Mouse (Mus musculus): Measurements from ENCODE around the gene Ipo13.

Gene Ipo13

DNA sequence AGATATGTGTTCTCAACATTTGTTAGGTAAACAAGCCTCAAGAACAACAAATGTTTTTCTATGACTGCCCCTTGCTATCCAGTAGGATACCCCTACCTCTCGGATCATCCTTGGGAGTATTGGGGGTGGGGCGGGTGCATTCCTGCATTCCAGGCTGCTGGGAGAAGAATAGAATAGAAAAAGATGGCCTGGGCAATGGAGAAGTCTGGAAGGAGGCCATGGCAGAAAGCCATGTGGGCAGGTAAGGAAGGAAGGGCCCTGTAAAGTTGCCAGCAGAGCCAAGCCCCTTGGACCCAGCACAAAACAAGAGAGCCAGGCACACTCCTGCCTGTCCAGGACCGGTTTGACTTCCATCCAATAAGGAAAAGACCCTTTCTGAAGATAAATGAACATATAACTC, 1.4 kb downstream of the Ipo13 start:
- peak; percentile 70 to 77 for DNase-seq

DNA sequence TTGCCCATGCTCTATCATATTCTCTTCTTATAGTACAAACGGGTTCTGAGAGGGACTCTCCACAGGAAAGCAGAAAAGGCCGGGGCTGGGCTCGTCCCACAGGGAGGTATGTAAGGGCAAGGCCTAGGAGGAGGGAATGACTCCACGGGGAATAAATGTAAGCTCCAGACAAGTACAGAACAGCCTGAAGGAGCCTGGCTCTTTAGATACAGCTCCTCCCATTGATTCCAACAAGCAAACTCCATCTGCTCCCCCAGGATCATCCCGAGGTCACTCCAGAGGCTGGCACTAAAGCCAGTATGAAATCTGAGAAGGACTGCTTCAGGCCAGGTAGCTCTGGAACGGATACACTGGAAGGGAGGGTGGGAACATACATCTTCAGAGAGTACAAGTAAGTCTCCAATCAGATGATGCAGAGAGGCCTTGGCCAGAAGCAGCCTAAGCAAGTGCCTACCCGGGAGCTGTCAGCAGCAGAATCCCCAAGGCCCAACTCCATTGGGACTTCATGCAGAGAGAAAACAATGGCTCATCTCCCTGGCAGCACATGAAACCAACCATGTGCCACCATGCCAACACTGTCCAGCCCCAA, 2.0 kb downstream of the Ipo13 start:
- no peak for DNase-seq

DNA sequence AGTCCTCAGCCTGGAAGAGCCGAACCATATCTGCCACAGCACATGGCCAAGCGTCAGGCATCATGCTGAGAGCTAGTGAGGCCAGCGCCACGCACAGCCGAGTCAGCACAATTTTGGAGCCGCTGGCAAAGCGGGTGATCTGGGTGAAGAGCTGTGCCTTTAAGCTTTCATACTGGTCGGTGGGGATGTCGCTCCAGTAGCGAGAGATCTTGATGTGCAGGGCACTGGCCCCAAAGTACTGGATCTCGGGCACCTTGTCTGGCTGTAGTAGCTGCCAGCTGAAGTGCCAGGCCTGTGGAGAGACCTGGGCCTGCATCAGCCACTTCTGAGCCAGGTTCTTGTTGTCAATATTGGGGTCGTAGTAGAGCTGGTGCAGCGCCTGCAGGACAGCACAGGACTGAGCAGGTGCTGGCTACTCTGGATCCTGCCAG, 2.7 kb downstream of the Ipo13 start:
- DNase-seq: no peak

DNA sequence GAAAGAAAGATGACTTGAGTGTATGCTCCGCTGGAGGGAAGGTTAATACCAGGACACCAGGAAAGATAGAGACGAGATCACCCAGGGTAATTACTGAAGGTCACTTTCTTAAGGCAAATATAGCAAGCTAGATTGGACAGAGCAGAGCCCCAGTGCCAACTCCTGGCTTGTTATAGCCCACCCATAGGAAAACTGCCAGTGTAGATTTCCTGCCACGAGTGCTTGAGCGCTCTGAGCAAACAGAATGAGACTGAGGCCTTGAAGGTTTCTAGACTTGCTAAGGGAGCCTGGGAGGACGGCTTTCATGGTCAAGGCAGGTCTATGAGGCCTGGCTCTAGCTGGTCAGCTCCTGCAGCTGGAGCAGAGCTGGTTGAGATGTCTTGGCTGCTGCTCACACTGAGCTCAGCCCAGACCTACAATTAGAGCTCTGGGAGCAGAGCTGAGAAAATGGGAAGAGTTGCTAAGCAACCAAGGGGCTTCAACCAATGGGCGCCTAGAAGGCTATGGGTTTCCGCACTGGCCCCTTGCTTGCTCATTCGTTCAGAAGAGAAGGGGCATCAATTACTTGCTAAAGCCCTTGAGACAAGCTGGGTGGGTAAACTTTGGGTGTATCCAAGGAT, 5.9 kb downstream of the Ipo13 start:
- no peak for DNase-seq

DNA sequence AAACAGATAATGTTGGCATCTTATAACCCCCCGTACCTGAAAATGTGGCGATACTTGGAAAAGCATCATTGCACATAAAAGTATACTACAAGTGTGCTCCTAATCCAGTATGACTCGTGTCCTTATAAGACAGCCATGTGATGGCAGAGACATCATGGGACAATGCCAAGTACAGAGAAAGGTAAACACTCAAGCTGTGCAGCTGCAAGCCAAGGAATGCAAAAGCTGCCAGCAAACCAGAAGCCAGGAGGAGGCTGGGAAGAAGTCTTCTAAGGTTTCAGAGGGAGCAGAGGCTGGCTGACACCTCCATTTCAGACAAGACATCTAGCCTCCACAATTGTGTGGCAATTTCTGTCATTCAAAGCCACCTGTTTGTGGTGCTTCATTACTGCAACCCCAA, 8.6 kb downstream of the Ipo13 start:
- no peak for DNase-seq

DNA sequence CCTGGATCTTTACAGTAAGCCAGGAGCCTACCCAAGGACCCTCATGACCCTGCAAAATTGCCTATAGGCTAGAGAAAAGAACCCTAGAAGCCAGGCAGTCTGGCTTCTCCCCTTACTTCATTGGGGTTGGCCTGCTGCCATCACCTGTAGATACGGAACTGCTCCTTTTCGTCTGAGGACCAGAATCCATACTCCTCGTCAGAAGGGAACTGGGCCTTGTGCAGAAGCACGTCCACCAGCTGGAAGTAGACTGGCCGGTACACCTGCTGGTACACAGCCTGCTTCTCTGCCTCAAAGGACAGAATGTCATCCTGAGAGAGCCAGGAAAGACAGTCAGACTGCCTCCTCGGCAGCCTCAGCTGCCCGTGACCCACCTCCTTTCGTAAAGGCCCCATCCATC, 10.0 kb downstream of the Ipo13 start:
- no peak for DNase-seq

DNA sequence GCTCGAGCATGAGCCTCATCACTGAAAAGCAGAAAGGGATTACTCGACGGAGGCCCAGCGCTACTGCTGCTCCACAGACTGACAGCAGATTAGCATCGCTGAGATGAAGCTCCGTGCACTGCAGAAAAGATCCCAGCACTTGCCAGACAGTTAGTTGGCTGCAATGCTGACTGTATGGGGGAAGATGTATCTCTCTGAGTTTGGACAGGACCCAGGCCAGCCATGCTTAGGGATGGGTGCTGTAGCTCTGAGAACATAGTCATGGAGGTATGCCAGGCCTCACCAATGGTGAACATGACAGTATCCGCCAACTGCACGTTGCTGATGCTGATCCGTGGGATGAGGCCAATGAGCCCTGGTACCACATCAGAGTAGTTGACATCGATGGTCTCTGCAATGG, 10.7 kb downstream of the Ipo13 start:
- no peak for DNase-seq

DNA sequence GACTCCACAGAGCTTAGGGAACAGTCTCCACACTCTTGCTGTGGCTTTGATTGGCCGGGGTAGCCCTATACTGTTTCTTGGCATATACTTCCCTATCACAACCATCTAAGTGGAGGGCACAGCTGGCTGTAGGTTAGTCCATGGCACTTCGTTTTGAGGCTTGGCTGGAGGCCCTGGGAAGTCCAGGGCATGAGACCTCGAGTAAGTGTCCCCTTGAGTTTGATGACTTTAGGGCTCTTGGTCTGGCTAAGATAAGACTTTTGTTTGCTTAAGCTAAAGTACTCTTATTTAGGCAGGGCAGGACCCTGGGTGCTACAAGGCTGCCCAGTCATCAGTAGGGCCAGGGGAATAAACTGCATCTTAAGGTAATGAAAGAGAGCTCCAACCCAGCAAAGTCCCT, 16.7 kb downstream of the Ipo13 start:
- DNase-seq: no peak

DNA sequence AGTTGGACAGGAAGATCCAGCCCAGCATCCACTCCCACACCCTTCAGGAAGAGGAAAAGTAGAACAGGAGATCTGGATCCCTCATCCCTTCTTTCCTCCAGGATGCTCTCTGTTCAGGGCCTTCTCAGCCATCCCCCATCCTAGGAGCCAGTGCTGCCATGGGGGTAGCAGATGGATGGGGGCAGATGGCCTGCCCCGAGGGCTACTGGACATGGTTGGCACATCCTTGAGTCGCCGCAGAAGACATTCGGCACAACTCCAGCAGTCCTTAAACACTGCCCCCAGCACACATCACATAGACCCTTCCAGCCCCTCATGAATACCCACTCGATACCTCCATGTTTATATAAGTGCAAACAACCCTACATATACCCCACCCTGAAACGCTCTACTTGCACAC, 18.8 kb downstream of the Ipo13 start:
- DNase-seq: no peak

DNA sequence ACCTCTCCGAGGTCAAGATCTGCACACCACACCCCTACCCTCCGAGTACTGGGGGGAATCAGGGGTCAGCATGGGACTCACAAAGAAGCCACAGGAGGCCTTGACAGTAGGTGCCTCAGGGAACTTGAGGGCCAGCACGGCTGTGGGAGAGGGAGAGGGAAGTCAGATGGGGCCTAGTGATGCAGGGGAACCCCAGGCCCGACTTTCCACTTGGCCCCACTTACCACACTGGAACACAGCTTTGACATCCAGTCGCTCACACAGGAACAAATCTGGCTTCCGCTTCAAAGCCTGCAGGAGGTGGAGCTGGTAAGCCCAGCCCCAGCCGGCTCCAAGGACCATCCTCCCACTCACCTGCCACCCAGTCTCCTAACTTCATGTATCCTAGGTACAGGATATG, 19.5 kb downstream of the Ipo13 start:
- DNase-seq: no peak

DNA sequence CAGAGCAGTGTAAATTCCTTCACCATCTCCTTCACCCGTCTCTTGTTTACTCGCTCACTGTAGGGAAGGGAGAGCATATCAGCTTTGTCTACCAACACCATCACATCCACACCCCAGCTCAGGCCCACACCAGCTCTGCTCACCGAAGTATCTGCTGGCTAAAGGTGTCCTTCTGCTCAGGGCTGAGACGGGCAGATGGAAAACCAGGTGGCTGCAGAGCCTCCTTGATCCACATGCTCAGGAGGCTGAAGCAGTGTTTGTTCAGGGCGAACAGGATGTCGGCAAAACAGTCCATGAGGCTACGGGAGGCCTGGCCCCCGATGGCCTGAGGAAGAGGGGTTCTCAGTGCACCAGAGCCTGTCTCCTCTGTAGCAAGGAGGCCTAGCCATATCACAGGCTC, 20.2 kb downstream of the Ipo13 start:
- no peak for DNase-seq

DNA sequence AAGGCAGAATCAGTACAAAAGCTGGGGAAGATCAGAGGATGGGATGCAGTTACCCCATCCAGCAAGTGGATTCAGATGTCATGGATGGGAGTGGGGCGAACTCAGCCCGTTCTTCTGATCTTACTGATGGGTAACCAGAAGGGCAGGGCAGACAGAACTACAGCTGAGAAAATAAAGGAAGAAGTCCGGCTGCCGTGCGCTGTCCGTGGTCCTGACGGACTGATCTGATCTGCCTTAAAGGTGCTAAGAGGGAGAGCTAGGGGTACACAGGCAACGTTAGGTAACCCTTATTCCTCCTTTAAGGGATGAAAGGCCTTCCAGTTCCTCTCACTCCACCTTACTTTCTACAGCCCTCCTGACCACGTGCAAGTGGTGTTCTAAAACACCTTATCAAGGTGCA, 21.4 kb downstream of the Ipo13 start:
- peak in 1 of 2 experiments; percentile 62 for DNase-seq

DNA sequence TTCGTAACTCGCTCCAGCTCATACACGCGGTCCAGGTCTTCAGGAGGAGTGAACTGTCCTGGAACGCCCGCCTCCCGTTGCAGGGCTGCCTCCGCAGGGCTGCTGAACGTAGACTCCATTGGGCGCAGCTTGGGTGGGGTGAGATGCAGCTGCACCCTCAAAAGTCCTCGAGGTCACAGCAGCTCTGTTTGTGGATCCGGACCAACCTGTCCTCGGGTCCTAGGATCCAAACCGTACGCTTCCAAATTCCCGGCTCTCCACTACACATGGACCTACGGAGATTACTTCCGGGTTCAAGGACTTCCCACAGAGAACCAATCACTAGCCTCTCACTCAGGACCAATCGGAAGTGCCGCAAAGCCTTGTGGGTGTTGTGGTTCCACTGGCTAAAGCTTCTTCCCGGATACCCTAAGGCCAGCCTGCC, 23.0 kb downstream of the Ipo13 start, which contains the start of gene Dph2:
Gene Dph2 (minus strand): TSS at position 295 of the 424 bp plus-strand sequence.
- peak; percentile 87 for DNase-seq

DNA sequence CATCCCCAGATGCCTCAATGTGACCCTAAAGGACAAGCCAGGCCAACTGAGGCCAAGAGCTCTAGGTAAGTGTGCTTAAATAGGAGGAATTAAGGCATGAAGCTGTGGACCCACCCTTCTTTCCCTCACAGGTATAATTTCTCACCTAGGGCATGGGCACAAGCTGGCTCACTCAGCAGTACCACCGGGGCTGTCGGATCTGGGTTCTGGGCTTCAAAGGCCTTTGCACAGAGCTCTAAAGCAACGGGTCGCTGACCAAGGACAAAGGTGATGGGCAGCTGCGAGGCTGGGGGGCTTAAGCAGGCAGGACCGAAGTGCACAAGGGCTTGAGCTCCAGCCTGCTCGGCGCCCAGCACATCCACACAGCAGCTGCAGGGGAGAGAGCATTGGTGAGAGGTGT, 24.0 kb downstream of the Ipo13 start:
- DNase-seq: no peak

DNA sequence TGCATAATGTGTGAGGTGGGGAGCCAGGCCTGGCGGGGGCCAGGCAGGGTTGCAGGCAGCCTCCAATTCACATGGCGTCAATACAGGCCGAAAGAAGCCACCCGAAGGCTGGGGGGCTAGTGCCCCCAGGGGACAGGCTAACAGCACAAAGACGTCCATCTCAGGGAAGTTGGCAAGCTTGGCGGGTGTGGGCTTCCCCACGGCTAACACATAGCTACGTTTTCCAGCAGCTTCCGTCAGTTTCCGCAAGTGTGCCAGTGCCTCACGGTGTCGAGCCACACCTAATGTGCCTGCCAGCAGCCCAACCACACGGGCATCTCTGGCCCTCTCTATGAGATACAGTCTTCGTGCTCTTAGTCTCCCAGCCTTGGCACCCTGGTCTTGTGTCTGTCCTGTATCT, 24.8 kb downstream of the Ipo13 start:
- no peak for DNase-seq

DNA sequence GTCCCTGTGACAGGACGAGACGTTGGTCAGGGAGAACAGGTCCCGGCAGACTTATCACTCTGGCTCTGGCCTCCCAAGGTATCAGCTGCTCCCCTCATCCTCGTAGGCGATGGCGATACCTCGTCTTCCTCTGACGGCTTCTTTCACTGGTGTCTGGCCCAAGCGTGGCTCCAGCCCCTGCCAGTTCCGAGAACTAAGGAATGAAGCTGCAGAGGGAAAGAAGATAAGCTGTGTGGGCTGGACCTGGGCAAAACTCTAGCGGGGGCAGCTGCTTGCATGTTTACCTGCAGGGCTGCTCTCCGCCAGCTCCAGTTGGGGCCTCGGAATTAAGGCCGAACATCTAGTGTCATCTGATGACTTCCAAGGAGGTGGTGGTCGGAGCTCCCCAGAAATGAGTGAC, 25.3 kb downstream of the Ipo13 start:
- DNase-seq: no peak

DNA sequence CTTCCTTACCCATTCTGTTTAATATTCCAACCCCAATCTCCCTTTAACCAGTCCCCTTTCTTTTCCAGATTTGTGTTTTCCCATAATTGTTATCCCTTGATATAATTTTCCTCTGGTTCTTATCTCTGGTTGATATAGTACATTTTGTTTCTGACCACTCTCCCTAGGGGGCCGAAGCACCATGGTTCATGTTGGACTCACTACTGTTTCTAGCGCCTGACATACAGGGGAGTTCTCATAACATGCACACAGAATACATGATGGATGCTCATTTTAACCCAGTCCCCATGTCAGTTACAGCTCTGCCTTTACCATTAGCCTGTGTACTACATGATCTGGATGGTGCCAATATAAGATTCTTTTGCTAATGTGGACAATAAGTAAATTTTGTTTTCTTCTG, 26.9 kb downstream of the Ipo13 start:
- no peak for DNase-seq

DNA sequence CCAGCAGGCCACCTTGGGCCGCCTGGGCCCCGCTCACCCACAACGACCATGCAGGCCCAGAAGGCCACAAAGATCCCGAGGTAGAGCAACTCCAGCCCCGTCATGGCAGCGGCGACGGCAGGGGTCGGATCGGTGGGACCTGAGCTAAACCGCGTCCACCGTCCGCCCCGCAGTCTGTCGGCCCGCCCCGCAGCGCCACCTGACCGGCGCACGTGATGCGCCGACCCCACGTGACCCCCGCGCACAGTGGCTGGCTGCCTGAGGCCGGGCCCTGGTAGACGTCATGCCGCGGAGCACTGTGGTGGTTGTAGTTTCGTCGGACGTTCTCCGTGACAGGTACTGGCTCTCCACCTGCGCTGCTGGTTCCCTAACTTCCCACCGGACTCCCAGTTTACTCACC, 27.7 kb downstream of the Ipo13 start, which contains the start of gene Atp6v0b:
Gene Atp6v0b (minus strand): TSS at position 201 of the 400 bp plus-strand sequence.
- peak; percentile 94 to 95 for DNase-seq

DNA sequence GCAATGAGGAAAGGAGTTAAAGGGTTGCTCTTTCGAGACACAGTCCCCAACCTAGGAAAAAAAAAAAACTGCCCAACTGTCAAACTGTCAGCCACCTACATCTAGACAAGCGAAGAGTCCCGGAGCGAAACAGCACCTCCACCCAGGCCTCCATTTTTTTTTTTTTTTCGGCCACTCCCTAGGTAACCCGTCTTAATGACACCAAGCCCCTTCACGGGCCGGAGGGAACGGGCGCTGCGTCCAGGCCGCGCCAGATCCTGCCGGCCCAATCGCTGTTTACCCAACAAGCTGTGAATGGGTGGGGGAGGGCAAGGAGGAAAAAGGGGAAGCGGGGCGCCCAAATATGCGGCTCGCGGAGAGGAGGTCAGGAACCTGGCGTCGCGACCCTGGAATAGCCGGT, 28.2 kb downstream of the Ipo13 start:
- DNase-seq: peak in 1 of 2 experiments; percentile 29

DNA sequence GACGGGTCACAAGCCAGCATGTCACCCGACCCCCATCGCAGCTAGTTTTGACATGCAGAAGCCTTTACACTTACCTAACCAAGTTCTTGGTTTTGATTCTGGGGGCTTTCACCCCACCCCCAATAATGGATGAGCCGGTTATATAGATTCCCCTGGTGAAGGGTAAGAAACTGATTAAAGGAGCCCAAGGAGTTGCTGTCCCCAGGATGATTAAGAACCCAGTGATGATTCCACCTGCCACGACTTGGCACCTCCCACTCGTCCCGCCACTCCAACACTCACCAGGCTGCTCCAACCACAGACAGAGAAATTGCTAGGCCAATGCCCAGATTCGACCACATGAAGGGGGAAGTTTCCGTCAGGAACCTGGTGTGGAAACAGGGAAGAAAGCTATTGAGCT, 28.8 kb downstream of the Ipo13 start:
- no peak for DNase-seq

DNA sequence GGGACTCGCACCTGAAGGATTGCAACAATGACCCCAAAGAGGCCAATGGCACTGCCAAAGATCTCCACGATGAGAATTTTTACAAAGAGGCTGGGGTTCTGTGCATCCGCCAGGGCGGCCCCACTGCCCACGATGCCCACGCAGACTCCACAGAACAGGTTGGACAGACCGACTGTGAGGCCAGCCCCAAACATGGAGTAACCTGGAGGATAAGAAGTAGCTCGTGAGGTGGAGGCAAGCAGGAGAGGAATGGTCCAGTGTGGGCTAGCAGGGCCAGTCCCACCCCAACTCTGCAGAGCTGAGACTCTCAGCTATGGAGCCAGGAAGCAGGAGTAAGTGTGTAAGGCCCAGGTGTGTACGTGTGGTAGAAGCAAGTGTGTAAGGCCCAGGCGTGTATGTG, 29.7 kb downstream of the Ipo13 start:
- DNase-seq: no peak

DNA sequence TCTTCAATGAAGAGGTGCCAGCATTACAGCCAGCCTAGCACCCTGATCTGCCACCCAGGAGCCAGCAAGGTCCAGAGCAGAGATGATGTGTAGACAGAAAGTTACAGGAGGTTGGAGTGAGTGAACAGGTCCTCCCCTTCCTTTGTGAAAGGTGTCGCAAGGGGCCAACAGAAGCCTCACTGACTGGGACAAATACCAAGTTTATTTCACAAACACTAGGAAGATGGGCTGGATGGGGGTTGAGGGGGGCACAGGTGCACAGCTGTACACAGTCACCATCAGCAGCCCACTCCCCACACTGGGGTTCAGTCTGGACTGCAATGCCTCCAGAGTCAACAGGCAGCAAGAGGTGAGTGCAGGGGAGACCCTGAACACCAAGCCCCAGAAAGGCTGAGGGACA, 30.7 kb downstream of the Ipo13 start:
- DNase-seq: no peak

DNA sequence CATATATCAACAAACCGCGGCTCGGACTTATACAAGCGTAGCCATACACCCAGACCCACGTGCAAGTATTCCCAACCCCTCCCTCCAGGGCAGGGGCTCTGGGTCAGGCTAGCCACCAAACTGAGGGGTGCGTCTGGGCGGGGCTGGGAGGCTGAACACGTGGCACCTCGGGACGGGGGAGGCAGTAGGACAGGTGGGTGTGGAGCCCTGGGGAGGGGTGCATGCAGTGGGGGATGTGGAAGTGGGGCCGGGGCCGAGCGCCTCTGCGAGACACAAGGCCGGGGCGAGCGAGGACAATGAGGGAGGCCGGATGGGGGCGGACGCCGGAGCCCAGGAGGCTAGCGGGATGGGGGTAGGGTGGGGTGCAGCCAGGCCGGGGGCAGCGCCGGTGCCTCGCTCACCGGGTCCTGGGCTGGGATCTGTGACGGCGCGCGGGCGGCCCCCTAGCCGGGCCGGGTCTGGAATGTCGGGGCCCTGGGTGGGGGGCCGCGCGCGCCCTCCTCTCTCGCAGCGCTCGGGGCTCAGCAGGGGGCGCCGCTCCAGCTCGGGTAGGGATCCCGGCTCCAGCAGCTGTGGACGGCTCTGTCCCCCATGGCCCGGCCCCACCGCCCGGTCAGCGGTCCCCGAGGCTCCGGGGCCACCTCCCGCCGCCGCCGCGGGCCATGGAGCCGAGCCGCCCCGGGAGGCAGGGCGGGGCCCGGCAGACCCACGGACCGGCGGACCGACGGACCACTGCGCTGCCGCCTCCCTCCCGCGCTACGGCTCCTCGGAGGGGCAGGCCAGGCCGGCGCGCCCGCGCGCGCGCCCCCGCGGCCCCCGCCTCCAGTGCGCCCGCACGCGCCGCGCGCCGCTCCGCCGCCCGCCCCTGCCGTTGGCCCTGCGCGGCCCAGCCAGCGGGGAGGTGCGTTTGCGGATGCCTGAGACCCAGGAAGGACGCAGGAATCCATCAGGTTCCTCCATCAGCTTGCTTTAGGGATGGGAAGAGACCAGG, 31.8 kb downstream of the Ipo13 start, which contains the start of gene B4galt2:
Gene B4galt2 (minus strand): TSS at position 787 of the 991 bp plus-strand sequence.
- no peak for DNase-seq

DNA sequence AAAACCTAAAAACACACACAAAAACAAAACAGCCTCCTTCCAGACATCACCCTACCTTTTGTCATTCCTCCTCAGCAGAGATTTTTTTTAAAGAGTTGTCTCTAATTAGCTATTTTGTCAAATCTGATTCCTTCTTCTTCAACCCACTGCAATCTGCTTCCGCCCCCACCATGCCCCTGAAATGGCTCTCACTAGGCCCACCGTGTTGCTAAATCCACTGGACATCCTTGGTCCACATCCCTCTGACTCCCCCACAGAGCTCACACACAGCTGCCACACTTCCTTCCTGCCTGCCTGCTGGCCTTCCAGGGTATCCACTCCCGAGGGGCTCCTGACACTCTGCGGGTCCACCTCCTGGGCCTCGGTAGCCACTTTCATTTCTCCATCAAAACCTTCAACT, 36.1 kb downstream of the Ipo13 start:
- no peak for DNase-seq

All from kidney, adult 8-10 months (tissue).